Mouse (Mus musculus) erythroblast, adult 5-6 weeks (primary cell): ENCODE measurements around the gene Kyat3. TPM values are rescaled to one million over a fixed set of nuclear protein-coding genes. Genes with fewer than 3 reads are reported as not detected.

Source experiments
- total RNA-seq, 2 experiments: library from RNA; stranded (forward) in 1 of 2; stranded (reverse) in 1 of 2; fragments of 150-400 nt in 1 of 2; fragments of 200-764, 138-1000 nt in 1 of 2; gene quantifications; 2 replicates each; pipeline versions ENCODE4 v1.2.3 to v1.2.4; 2015 to 2017; ENCODE audit warnings: low replicate concordance in 2 of 2

The Kyat3 gene
- total RNA-seq, 2 experiments from 2014 or later: 0.19 to 0.51 TPM

Other genes starting within 250 kb of the Kyat3 start
- gene Gbp5, start 207.1 kb upstream of the Kyat3 start, total RNA-seq (2015; ENCODE audit: low replicate concordance): not detected in 2 replicates
- 0.56 and 0.85 TPM in 2 replicates for gene Gbp5, start 207.1 kb upstream of the Kyat3 start, total RNA-seq (2017; ENCODE audit: low replicate concordance)
- gene Gbp7, start 170.7 kb upstream of the Kyat3 start, total RNA-seq (2015; ENCODE audit: low replicate concordance): 12.1 and 18.2 TPM in 2 replicates
- gene Gbp7, start 170.7 kb upstream of the Kyat3 start, total RNA-seq (2017; ENCODE audit: low replicate concordance): 10.6 and 13.0 TPM in 2 replicates
- gene Gbp3, start 141.0 kb upstream of the Kyat3 start, total RNA-seq (2015; ENCODE audit: low replicate concordance): 0.42 and 6.0 TPM in 2 replicates
- gene Gbp3, start 141.0 kb upstream of the Kyat3 start, total RNA-seq (2017; ENCODE audit: low replicate concordance): 2.2 and 10.2 TPM in 2 replicates
- gene Gbp2b, start 106.2 kb upstream of the Kyat3 start, total RNA-seq (2015; ENCODE audit: low replicate concordance): not detected in 2 replicates
- gene Gbp2b, start 106.2 kb upstream of the Kyat3 start, total RNA-seq (2017; ENCODE audit: low replicate concordance): 0.60 TPM in 1 of 2 replicates, not detected in the other
- gene Gbp2, start 80.4 kb upstream of the Kyat3 start, total RNA-seq (2015; ENCODE audit: low replicate concordance): 2.7 and 3.1 TPM in 2 replicates
- gene Gbp2, start 80.4 kb upstream of the Kyat3 start, total RNA-seq (2017; ENCODE audit: low replicate concordance): 2.2 and 4.3 TPM in 2 replicates
- gene Gtf2b, start 64.0 kb downstream of the Kyat3 start, total RNA-seq (2015; ENCODE audit: low replicate concordance): 33.0 and 35.5 TPM in 2 replicates
- 35.1 and 48.7 TPM in 2 replicates for gene Gtf2b, start 64.0 kb downstream of the Kyat3 start, total RNA-seq (2017; ENCODE audit: low replicate concordance)
- gene Pkn2, start 181.0 kb downstream of the Kyat3 start, total RNA-seq (2015; ENCODE audit: low replicate concordance): 246 and 281 TPM in 2 replicates
- 419 and 495 TPM in 2 replicates for gene Pkn2, start 181.0 kb downstream of the Kyat3 start, total RNA-seq (2017; ENCODE audit: low replicate concordance)